Mouse (Mus musculus) myocyte (in vitro differentiated cells): ENCODE data around the gene Dnase2b. TPM values are rescaled to one million over a fixed set of nuclear protein-coding genes. Genes with fewer than 3 reads are reported as not detected.

Experiments used
- H3K27me3 ChIP-seq: one replicate; pipeline ENCODE4 v1.6.1; 2011; ENCODE audit not compliant: control insufficient read depth, insufficient read depth, insufficient read length
- H3K36me3 ChIP-seq: one replicate; pipeline ENCODE4 v1.6.1; 2011; ENCODE audit not compliant: control insufficient read depth, insufficient read depth
- H3K4me2 ChIP-seq: one replicate; pipeline ENCODE4 v1.6.1; 2011; ENCODE audit warnings: low read depth, control low read depth
- H3K4me3 ChIP-seq: one replicate; pipeline ENCODE4 v1.5.1; 2011; ENCODE audit warnings: mild to moderate bottlenecking, control low read depth, moderate library complexity
- H3K79me2 ChIP-seq: one replicate; pipeline ENCODE4 v1.6.1; 2011; ENCODE audit not compliant: control insufficient read depth, insufficient read depth
- H3ac ChIP-seq: one replicate; pipeline ENCODE4 v1.6.1; 2011; ENCODE audit not compliant: control insufficient read depth, insufficient read length
- CEBPB ChIP-seq: IDR thresholded peaks from 2 replicates; pipeline ENCODE4 v1.6.1; 2011; ENCODE audit warnings: mild to moderate bottlenecking, moderate library complexity; ENCODE audit not compliant: poor library complexity, insufficient read depth, severe bottlenecking
- E2F4 ChIP-seq: IDR thresholded peaks from one replicate; pipeline ENCODE4 v1.6.1; 2011; ENCODE audit warnings: mild to moderate bottlenecking, control low read depth, moderate library complexity; ENCODE audit not compliant: insufficient read depth
- MAX ChIP-seq: IDR thresholded peaks from one replicate; pipeline ENCODE4 v1.6.1; 2011; ENCODE audit warnings: low read depth, mild to moderate bottlenecking, control low read depth
- MYOD1 ChIP-seq, 3 experiments: IDR thresholded peaks; one replicate each; pipeline ENCODE4 v1.6.1; 2011; ENCODE audit warnings: control low read depth in 2 of 3, low read depth in 2 of 3, mild to moderate bottlenecking in 2 of 3, moderate library complexity in 1 of 3; ENCODE audit not compliant: insufficient read length in 2 of 3, control insufficient read depth in 1 of 3
- MYOG ChIP-seq, 3 experiments: IDR thresholded peaks; one replicate each; pipeline ENCODE4 v1.6.1; 2011; ENCODE audit warnings: control low read depth in 2 of 3, low read depth in 2 of 3, mild to moderate bottlenecking in 2 of 3; ENCODE audit not compliant: insufficient read length in 2 of 3, control insufficient read depth in 1 of 3, insufficient read depth in 1 of 3
- POLR2A ChIP-seq: IDR thresholded peaks from one replicate; pipeline ENCODE4 v1.6.1; 2011; ENCODE audit warnings: low read depth, mild to moderate bottlenecking, control low read depth, moderate library complexity; ENCODE audit not compliant: insufficient read length
- POLR2AphosphoS2 ChIP-seq: IDR thresholded peaks from one replicate; pipeline ENCODE4 v1.6.1; 2011; ENCODE audit warnings: low read depth, control low read depth; ENCODE audit not compliant: insufficient read length
- REST ChIP-seq: IDR thresholded peaks from one replicate; pipeline ENCODE4 v1.6.1; 2011; ENCODE audit warnings: mild to moderate bottlenecking, control low read depth, moderate library complexity; ENCODE audit not compliant: insufficient read depth, insufficient read length
- SRF ChIP-seq: IDR thresholded peaks from one replicate; pipeline ENCODE4 v1.6.1; 2011; ENCODE audit warnings: low read depth; ENCODE audit not compliant: control insufficient read depth, insufficient read length
- TCF12 ChIP-seq: IDR thresholded peaks from one replicate; pipeline ENCODE4 v1.6.1; 2011; ENCODE audit warnings: mild to moderate bottlenecking, control low read depth; ENCODE audit not compliant: poor library complexity, insufficient read depth, severe bottlenecking
- TCF3 ChIP-seq: IDR thresholded peaks from one replicate; pipeline ENCODE4 v1.6.1; 2011; ENCODE audit warnings: low read depth, control low read depth; ENCODE audit not compliant: insufficient read length
- USF1 ChIP-seq: IDR thresholded peaks from one replicate; pipeline ENCODE4 v1.6.1; 2011; ENCODE audit warnings: low read depth, mild to moderate bottlenecking, control low read depth, moderate library complexity
- polyA plus RNA-seq: library from polyadenylated mRNA; unstranded; fragments of >200 nt; fragmentation: generic; extraction: Trizol; gene quantifications from one replicate; pipeline ENCODE4 v1.2.1, GENCODE M21; 2012; ENCODE audit warnings: missing spikeins

Dnase2b gene
- polyA plus RNA-seq, 1 experiment: not detected

- TF ChIP-seq MYOG (IDR thresholded peaks at IDR 0.05; ENCODE audit: control insufficient read depth in 1 of 3, insufficient read depth in 1 of 3, insufficient read length in 2 of 3, low read depth in 2 of 3): no peak
- no peak for TF ChIP-seq CEBPB
- TF ChIP-seq POLR2AphosphoS2: no peak
- TF ChIP-seq TCF12: no peak
- no peak for TF ChIP-seq MAX
- TF ChIP-seq E2F4: no peak
- no peak for TF ChIP-seq POLR2A
- no peak overlapping the region for H3ac ChIP-seq
- H3K4me3 ChIP-seq: no peak overlapping the region
- no peaks in the 10 kb centered on the region for H3K36me3 ChIP-seq
- no peak overlapping the region for H3K4me2 ChIP-seq
- H3K79me2 ChIP-seq: no peaks in the 10 kb centered on the region
- H3K27me3 ChIP-seq: no peaks in the 10 kb centered on the region
These were observed 13.0 kb upstream of the Dnase2b start for GRCm38 (mm10) chr3:146628227-146628982.

- Histone ChIP-seq H3K27me3 (no peaks in the 10 kb centered on the region), H3ac (no peak overlapping the region), H3K4me3 (no peak overlapping the region), H3K36me3 (no peaks in the 10 kb centered on the region), H3K4me2 (no peak overlapping the region), H3K79me2 (no peaks in the 10 kb centered on the region)
- no peak for TF ChIP-seq MYOG (IDR thresholded peaks at IDR 0.05; ENCODE audit: control insufficient read depth in 1 of 3, insufficient read depth in 1 of 3, insufficient read length in 2 of 3, low read depth in 2 of 3)
- TF ChIP-seq POLR2A: no peak
- no peak for TF ChIP-seq TCF12
- TF ChIP-seq POLR2AphosphoS2: no peak
- no peak for TF ChIP-seq MAX
These were observed 10.4 kb upstream of the Dnase2b start for GRCm38 (mm10) chr3:146625766-146626165.

GRCm38 (mm10) chr3:146621966-146622365 lies 6.6 kb upstream of the Dnase2b start:
- Histone ChIP-seq H3K4me3 (no peak overlapping the region), H3K4me2 (no peak overlapping the region), H3ac (no peak overlapping the region), H3K36me3 (no peaks in the 10 kb centered on the region), H3K79me2 (no peaks in the 10 kb centered on the region), H3K27me3 (no peaks in the 10 kb centered on the region)
- TF ChIP-seq TCF3 (no peak), TCF12 (no peak), MYOG (IDR thresholded peaks at IDR 0.05; ENCODE audit: control insufficient read depth in 1 of 3, insufficient read depth in 1 of 3, insufficient read length in 2 of 3, low read depth in 2 of 3) (no peak), MAX (no peak), E2F4 (no peak), MYOD1 (IDR thresholded peaks at IDR 0.05; ENCODE audit: control insufficient read depth in 1 of 3, insufficient read length in 2 of 3, low read depth in 2 of 3) (no peak), CEBPB (no peak), SRF (no peak), USF1 (no peak), POLR2AphosphoS2 (no peak), POLR2A (no peak), REST (no peak)

- TF ChIP-seq REST: no peak
- no peak for TF ChIP-seq CEBPB
- no peak for TF ChIP-seq MYOG (IDR thresholded peaks at IDR 0.05; ENCODE audit: control insufficient read depth in 1 of 3, insufficient read depth in 1 of 3, insufficient read length in 2 of 3, low read depth in 2 of 3)
- no peak for TF ChIP-seq SRF
- TF ChIP-seq MYOD1 (IDR thresholded peaks at IDR 0.05; ENCODE audit: control insufficient read depth in 1 of 3, insufficient read length in 2 of 3, low read depth in 2 of 3): no peak
- TF ChIP-seq TCF12: no peak
- TF ChIP-seq POLR2A: no peak
- TF ChIP-seq MAX: no peak
- TF ChIP-seq USF1: no peak
- TF ChIP-seq TCF3: no peak
- no peak for TF ChIP-seq POLR2AphosphoS2
- TF ChIP-seq E2F4: no peak
- Histone ChIP-seq H3K4me2 (no peak overlapping the region), H3K36me3 (no peaks in the 10 kb centered on the region), H3ac (no peak overlapping the region), H3K79me2 (no peaks in the 10 kb centered on the region), H3K4me3 (no peak overlapping the region), H3K27me3 (no peaks in the 10 kb centered on the region)
These were observed 5.3 kb upstream of the Dnase2b start for GRCm38 (mm10) chr3:146620555-146621249.

- H3K79me2 ChIP-seq: no peaks in the 10 kb centered on the region
- TF ChIP-seq USF1 (no peak), SRF (no peak), TCF3 (no peak), REST (no peak), POLR2AphosphoS2 (no peak), E2F4 (no peak)
- no peak overlapping the region for H3K4me2 ChIP-seq
- H3K36me3 ChIP-seq: no peaks in the 10 kb centered on the region
- H3K4me3 ChIP-seq: no peak overlapping the region
- H3ac ChIP-seq: no peak overlapping the region
- no peaks in the 10 kb centered on the region for H3K27me3 ChIP-seq
These were observed 4.7 kb upstream of the Dnase2b start for GRCm38 (mm10) chr3:146620101-146620500.
